Mouse (Mus musculus): ENCODE results near the gene Wdr5b. TPM values are rescaled to one million over a fixed set of nuclear protein-coding genes. Genes with fewer than 3 reads are reported as not detected.
A peak's percentile ranks its signal among the peaks of the same experiment; 100 is the strongest.
"Not testable (repeated sequence)": the region's sequence is repeated elsewhere in the genome, so short reads cannot be mapped to it uniquely, and the experiment has no call there.

Gene Wdr5b
- 1 to 10 TPM; 2.1 to 2.3 TPM for total RNA-seq (2021)
- long read RNA-seq, experiment 1, partial matches to known transcripts, result 0 of 4 reads
- long read RNA-seq, experiment 1, other reads (novel, unspliced or antisense), result 0 of 4 reads
- long read RNA-seq, experiment 2, transcript Wdr5b-201 (1 exons, 2,739 nt), result major isoform, 6 of 6 reads
- long read RNA-seq, experiment 2, partial matches to known transcripts, result 0 of 6 reads
- long read RNA-seq, experiment 2, other reads (novel, unspliced or antisense), result 0 of 6 reads

GRCm38 (mm10) chr16:36040640-36041624 lies at the start of gene Wdr5b:
Gene Wdr5b (plus strand): TSS chr16:36041190.
- DNase-seq, result peak; percentile 90
- intact Hi-C loops (cut with DNase I; ENCODE audit: low total_unique reads), result no loop called here

DNA sequence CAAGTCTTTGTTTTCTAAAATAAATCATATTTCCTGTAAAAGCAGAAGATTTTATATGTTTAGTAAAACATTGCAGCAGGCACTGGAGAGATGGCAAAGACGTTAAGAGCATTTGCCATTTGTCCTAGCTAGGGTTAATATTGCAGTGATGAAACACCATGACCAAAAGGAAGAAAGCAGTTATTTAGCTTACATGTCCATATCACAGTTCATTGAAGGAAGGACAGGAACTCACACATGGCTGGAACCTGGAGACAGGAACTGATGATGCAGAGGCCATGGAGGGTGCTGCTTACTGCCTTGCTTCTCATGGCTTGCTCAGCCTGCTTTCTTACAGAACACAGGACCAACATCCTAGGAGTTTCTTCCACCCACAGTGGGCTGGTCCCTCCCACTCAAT lies 48.6 kb upstream of the Wdr5b start:
- intact Hi-C loops (cut with DNase I; ENCODE audit: low total_unique reads), result no loop called here
- DNase-seq, result no peak

GRCm38 (mm10) chr16:35993316-35993715 lies 47.7 kb upstream of the Wdr5b start:
- no peak for DNase-seq
- intact Hi-C loops (cut with DNase I; ENCODE audit: low total_unique reads), result no loop called here

- DNase-seq; intact Hi-C loops (cut with DNase I; ENCODE audit: low total_unique reads): not testable (repeated sequence)
Observed at GRCm38 (mm10) chr16:35998852-35999251, 42.1 kb upstream of the Wdr5b start.

DNA sequence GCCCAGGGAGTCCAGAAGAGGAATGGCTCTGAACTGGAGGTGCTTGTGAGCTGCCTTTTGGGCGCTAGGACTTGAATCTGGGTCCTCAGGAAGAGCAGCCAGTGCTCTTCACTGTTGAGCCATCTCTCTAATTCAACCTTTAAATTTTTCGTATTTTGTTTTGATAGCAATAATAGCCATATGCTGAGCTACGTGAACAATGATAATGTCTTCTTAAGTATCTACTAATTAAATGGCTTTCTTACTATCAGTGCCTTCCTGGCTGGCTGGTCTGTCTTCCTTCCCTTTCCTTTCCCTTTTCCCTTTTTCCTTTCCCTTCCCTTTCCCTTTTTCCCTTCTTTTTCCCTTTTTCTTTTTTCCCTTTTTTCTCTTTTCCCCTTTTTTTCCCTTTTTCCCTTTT lies 32.6 kb upstream of the Wdr5b start:
- intact Hi-C loops (cut with DNase I; ENCODE audit: low total_unique reads), result no loop called here

DNA sequence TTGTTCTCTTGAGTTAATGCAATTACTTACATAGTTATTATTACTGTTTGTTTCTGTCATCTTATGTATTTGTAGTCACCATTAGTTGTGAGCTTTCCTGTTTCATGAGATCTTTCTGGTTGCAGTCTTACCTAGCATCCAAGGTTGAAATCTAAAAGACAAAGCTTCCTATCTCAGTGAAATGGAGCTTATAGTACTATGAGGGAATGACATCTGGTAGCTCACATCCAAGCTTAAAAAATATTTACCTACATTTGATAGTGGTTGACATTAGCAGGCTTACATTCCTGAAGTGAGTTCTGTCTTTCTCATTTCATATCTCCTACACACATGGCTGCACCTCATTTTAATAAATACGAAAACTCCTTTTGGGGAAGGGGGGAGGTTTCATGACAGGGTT lies 24.7 kb upstream of the Wdr5b start:
- no peak for DNase-seq
- intact Hi-C loops (cut with DNase I; ENCODE audit: low total_unique reads), result no loop called here

More for the DNA sequence above, 32.6 kb upstream of the Wdr5b start:
- no peak for DNase-seq

DNA sequence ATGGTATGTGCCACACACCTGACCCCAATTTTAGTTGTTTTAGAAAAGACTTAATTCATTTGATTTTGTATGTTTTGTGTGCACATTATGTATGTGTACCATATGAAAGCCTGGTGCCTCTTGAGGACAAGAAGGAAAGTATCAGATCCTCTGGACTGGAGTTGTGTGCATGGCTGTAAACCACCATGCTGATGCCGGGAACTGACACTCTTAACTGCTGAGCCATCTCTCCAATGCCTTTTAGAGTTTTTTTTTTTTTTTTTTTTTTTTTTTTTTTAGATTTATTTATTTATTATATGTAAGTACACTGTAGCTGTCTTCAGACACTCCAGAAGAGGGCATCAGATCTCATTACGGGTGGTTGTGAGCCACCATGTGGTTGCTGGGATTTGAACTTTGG lies 12.9 kb upstream of the Wdr5b start:
- DNase-seq; intact Hi-C loops (cut with DNase I; ENCODE audit: low total_unique reads): not testable (repeated sequence)

GRCm38 (mm10) chr16:36041625-36042020 lies 633 bp downstream of the Wdr5b start:
- no peak for DNase-seq
- intact Hi-C loops (cut with DNase I; ENCODE audit: low total_unique reads), result no loop called here

DNA sequence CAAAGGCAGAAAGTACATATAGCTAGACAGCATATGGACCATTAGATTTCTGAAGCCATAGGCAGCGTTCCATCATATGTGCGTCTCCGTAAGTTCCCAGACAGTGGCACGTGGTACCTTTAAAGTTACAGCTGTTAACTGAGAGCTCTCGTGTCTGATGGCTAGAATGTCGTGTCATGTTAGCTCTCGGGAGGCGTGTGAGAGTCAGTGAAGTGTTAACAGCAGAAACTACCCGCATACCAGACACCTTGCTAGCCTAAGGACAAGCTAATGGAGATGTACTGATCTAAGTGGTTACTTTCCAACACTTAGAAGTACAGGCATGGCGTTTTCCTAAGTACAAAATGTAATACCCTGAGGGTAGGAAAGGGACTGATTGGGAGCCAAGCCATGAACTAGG lies 2.1 kb downstream of the Wdr5b start:
- intact Hi-C loops (cut with DNase I; ENCODE audit: low total_unique reads), result no loop called here
- no peak for DNase-seq

DNA sequence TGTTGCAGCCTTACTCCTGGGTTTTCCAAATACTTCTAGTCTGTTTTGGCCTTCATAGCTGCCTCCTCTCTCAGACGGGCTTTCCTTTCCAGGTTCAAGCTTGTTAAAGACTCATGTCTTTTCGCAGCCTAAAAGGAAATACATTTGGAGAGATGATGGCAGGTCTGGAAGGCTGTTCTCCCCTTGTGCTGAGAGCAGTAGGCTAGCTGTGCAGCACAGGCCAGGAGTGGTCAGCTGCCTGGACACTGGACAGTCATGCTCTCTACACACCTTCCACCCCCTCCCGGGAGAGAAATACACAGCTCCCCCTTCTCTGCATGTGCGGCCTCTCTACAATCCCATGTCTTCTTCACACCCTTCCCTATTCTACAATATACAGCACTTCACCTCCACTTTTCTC lies 3.0 kb downstream of the Wdr5b start:
- no peak for DNase-seq
- intact Hi-C loops (cut with DNase I; ENCODE audit: low total_unique reads), result no loop called here

GRCm38 (mm10) chr16:36047538-36047937 lies 6.5 kb downstream of the Wdr5b start:
- intact Hi-C loops (cut with DNase I; ENCODE audit: low total_unique reads), result no loop called here
- no peak for DNase-seq

- DNase-seq, result no peak
- intact Hi-C loops (cut with DNase I; ENCODE audit: low total_unique reads), result no loop called here
Observed at GRCm38 (mm10) chr16:36051491-36051890, 10.5 kb downstream of the Wdr5b start.

DNA sequence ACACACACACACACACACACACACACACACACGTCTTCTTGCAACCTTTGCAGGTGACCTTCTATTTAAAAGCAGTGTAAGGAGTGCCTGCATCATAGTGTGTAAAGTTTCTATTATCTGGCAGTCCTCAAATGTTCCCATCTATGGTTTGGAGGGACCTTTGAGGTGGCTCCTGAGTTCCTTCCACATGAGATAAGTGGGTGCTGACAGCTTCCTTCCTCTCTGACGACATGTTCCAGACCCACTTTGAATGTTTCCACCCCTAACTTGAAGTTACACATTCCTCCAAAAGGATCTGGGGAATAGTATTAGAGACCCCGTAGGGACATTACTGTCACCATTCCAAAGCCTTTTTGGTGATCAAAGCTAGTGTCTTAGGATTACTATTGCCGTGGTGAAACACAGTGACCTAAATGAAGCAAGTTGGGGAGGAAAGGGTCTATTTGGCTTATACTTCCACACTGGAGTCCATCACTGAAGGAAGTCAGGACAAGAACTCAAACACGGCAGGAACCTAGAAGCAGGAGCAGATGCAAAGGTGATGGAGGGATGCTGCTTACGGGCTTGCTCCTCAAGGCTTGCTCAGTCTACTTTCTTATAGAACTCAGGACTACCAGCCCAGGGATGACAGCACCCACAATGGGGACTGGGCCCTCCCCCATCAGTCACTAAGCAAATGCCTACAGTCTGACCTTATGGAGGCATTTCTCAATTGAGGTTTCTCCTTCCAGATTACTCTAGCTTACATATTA lies 12.7 kb downstream of the Wdr5b start:
- intact Hi-C loops (cut with DNase I; ENCODE audit: low total_unique reads), result no loop called here
- DNase-seq, result no peak

DNA sequence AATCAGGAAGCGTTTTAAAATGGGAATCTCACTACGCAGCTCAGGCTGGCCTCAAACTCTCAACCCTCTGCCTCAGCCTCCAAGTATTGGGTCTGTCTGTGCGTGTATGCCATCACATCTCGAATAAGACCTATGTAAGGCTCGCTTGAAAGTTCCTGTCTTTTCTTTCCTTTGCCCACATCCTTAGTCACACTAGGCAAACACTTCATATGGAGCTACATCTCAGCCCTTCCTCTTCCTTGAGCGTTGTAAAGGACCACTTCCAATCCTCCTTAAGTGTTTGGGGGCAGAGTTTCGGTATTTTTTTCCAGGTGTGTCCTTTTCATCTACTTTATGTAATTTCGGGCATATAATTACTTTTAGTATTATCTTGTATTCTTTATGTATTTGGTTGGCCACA lies 13.9 kb downstream of the Wdr5b start:
- intact Hi-C loops (cut with DNase I; ENCODE audit: low total_unique reads), result no loop called here
- DNase-seq, result no peak

GRCm38 (mm10) chr16:36056416-36056815 lies 15.4 kb downstream of the Wdr5b start:
- intact Hi-C loops (cut with DNase I; ENCODE audit: low total_unique reads), result no loop called here

DNA sequence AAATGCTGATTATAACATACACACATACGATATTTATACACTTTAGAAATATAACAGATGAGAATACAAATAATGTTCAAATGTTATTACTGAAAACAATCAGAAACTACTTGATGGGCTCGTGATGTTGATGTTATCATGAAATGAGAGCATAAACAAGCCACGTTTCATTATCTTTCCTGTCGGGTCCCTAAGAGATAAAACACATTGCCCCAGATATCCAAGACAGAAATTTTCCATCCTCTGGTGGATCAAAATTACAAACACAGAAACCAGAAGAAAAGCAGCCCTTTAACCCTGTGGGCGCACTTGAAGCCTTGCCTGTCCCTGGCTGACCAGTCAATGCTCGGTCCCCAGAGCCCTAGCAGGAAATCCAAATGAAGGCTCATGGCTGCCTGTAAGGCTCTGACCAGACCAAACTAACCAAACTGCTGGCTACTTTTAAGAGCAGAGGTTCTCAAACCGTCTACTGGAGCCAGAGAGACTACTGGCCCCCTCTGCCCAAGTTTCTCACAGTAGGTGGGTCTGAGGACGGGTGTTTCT lies 17.0 kb downstream of the Wdr5b start:
- intact Hi-C loops (cut with DNase I; ENCODE audit: low total_unique reads), result no loop called here
- DNase-seq, result peak; percentile 16

More at GRCm38 (mm10) chr16:36056416-36056815, 15.4 kb downstream of the Wdr5b start:
- DNase-seq, result no peak

GRCm38 (mm10) chr16:36062534-36062933 lies 21.5 kb downstream of the Wdr5b start:
- intact Hi-C loops (cut with DNase I; ENCODE audit: low total_unique reads); DNase-seq: not testable (repeated sequence)

- intact Hi-C loops (cut with DNase I; ENCODE audit: low total_unique reads), result no loop called here
- peak; percentile 26 for DNase-seq
Observed at GRCm38 (mm10) chr16:36063315-36063714, 22.3 kb downstream of the Wdr5b start.

GRCm38 (mm10) chr16:36064904-36065303 lies 23.9 kb downstream of the Wdr5b start:
- intact Hi-C loops (cut with DNase I; ENCODE audit: low total_unique reads), result no loop called here
- DNase-seq, result no peak

DNA sequence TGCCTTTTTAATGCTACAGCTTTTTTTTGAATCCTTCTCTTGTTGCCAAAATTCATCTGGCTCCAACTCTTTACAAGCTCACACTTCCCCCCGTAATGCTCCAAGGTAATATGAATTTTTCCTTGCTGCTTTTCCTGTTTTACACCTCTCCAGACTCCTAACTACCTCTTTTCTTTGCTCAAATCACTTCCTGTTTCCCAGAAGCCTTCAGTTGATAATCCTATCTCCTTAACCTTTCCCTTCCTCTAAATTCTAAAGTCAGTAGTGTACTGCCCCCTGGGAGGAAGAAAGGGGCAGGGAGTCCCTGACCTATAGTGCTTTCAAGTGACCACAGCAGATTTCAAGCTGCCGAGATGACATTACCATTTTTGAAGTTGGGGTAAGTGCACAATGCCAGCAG lies 26.7 kb downstream of the Wdr5b start:
- DNase-seq, result no peak
- intact Hi-C loops (cut with DNase I; ENCODE audit: low total_unique reads), result no loop called here
